Mouse (Mus musculus) liver, postnatal 0 days (tissue): ENCODE data around the gene Col4a1. TPM values are rescaled to one million over a fixed set of nuclear protein-coding genes. Genes with fewer than 3 reads are reported as not detected.

ENCODE experiments used
- ATAC-seq: fragments of 200-750 bp; cut with Nextera tagmentation; 2 replicates; pipeline ENCODE4 v1.8.0; 2017; ENCODE audit warnings: mild to moderate bottlenecking, moderate library complexity
- DNase-seq: peaks from one replicate; pipeline ENCODE4 v3.0.0-alpha.2; 2016
- H3K27ac ChIP-seq: fragments of 300-500 bp; sonication (generic); 2 replicates; pipeline ENCODE4 v1.5.1; 2014; ENCODE audit warnings: antibody characterized with exemption, moderate library complexity, mild to moderate bottlenecking, low read depth
- H3K27me3 ChIP-seq: fragments of 300-500 bp; sonication (generic); 2 replicates; pipeline ENCODE4 v1.6.1; 2014; ENCODE audit warnings: low read length, control low read depth, mixed read lengths; ENCODE audit not compliant: insufficient read depth
- H3K36me3 ChIP-seq: fragments of 300-500 bp; sonication (generic); replicated peaks from 2 replicates; pipeline ENCODE4 v1.6.1; 2014; ENCODE audit warnings: mild to moderate bottlenecking, control low read depth, low read length, moderate library complexity, mixed read lengths; ENCODE audit not compliant: insufficient read depth
- H3K4me1 ChIP-seq: fragments of 300-500 bp; sonication (generic); 2 replicates; pipeline ENCODE4 v1.6.1; 2014; ENCODE audit warnings: antibody characterized with exemption, mild to moderate bottlenecking, control low read depth; ENCODE audit not compliant: insufficient read depth
- H3K4me2 ChIP-seq: fragments of 300-500 bp; sonication (generic); 2 replicates; pipeline ENCODE4 v1.6.1; 2014; ENCODE audit warnings: low read depth, mild to moderate bottlenecking, low read length, moderate library complexity, mixed read lengths
- H3K4me3 ChIP-seq: fragments of 300-500 bp; sonication (generic); 2 replicates; pipeline ENCODE4 v1.5.1; 2014; ENCODE audit warnings: low read depth, low read length
- H3K9ac ChIP-seq: fragments of 300-500 bp; sonication (generic); replicated peaks from 2 replicates; pipeline ENCODE4 v1.6.1; 2014; ENCODE audit warnings: mild to moderate bottlenecking, moderate library complexity
- H3K9me3 ChIP-seq: fragments of 300-500 bp; sonication (generic); 2 replicates; pipeline ENCODE4 v1.6.1; 2016; ENCODE audit warnings: mild to moderate bottlenecking, control low read depth, low read length, mixed read lengths
- CTCF ChIP-seq: sonication (generic); IDR thresholded peaks from 2 replicates; pipeline ENCODE4 v1.5.1; 2016; ENCODE audit warnings: antibody characterized with exemption, low read depth
- EP300 ChIP-seq: IDR thresholded peaks from 2 replicates; pipeline ENCODE4 v1.6.1; 2016; ENCODE audit warnings: antibody characterized with exemption, low read depth, mild to moderate bottlenecking
- WGBS: fragments of 180-500 bp; shearing (Covaris S2); extraction: QIAGEN DNeasy Blood & Tissue Kit; methylation state at CpG from one replicate; pipeline ENCODE4 v1.1.7; 2014; ENCODE audit not compliant: insufficient replicate concordance; 5-methylcytosine and 5-hydroxymethylcytosine counted together
- polyA plus RNA-seq: library from polyadenylated mRNA; unstranded; fragments of >200 nt; fragmentation: Nextera tagmentation; extraction: Ambion mirVana; gene quantifications from 2 replicates; pipeline ENCODE4 v1.2.1, GENCODE M21; 2015

The Col4a1 gene
- polyA plus RNA-seq, 1 experiment from 2014 or later = 22.6 TPM

- DNase-seq (no peak), ATAC-seq (no peak)
- Histone ChIP-seq H3K4me1 (peaks cover 12% of the 10 kb centered on the region), H3K9ac (no peak overlapping the region), H3K36me3 (no peaks in the 10 kb centered on the region), H3K27ac (no peak overlapping the region), H3K4me2 (no peak overlapping the region), H3K9me3 (no peaks in the 10 kb centered on the region), H3K4me3 (no peak overlapping the region), H3K27me3 (no peaks in the 10 kb centered on the region)
- TF ChIP-seq CTCF (no peak), EP300 (no peak)
- 75% methylated on average over 9 of the region's 9 CpGs for WGBS
Measured at GRCm38 (mm10) chr8:11344459-11344858, 31.8 kb upstream of the Col4a1 start.

- Histone ChIP-seq H3K36me3 (no peaks in the 10 kb centered on the region), H3K4me3 (no peak overlapping the region), H3K4me2 (no peak overlapping the region), H3K9ac (no peak overlapping the region), H3K27ac (no peak overlapping the region), H3K27me3 (no peaks in the 10 kb centered on the region), H3K9me3 (no peaks in the 10 kb centered on the region), H3K4me1 (peaks cover 14% of the 10 kb centered on the region)
- no peak for ATAC-seq
- TF ChIP-seq EP300 (no peak), CTCF (no peak)
- WGBS = 35% methylated on average over 3 of the region's 3 CpGs
- DNase-seq = no peak
Measured at GRCm38 (mm10) chr8:11341111-11341566, 28.5 kb upstream of the Col4a1 start.

GRCm38 (mm10) chr8:11340310-11341110 lies 27.9 kb upstream of the Col4a1 start:
- WGBS = 34% methylated on average over 12 of the region's 12 CpGs
- Histone ChIP-seq H3K4me2 (no peak overlapping the region), H3K36me3 (no peaks in the 10 kb centered on the region), H3K27me3 (no peaks in the 10 kb centered on the region), H3K4me3 (no peak overlapping the region), H3K9me3 (no peaks in the 10 kb centered on the region), H3K4me1 (peaks cover 14% of the 10 kb centered on the region), H3K9ac (no peak overlapping the region), H3K27ac (no peak overlapping the region)
- no peak for DNase-seq
- TF ChIP-seq EP300 = no peak
- TF ChIP-seq CTCF = no peak
- peak; percentile 58 for ATAC-seq

- no peak overlapping the region for H3K27ac ChIP-seq
- H3K9ac ChIP-seq = no peak overlapping the region
- H3K27me3 ChIP-seq = no peaks in the 10 kb centered on the region
- TF ChIP-seq CTCF (no peak), EP300 (no peak)
- no peak overlapping the region for H3K4me3 ChIP-seq
- ATAC-seq = no peak
- DNase-seq = no peak
- H3K9me3 ChIP-seq = no peaks in the 10 kb centered on the region
- H3K36me3 ChIP-seq = no peaks in the 10 kb centered on the region
- peaks cover 14% of the 10 kb centered on the region for H3K4me1 ChIP-seq
- 79% methylated on average over 9 of the region's 9 CpGs for WGBS
- no peak overlapping the region for H3K4me2 ChIP-seq
Measured at GRCm38 (mm10) chr8:11338507-11338906, 25.9 kb upstream of the Col4a1 start.

GRCm38 (mm10) chr8:11337642-11338041 lies 25.0 kb upstream of the Col4a1 start:
- Histone ChIP-seq H3K4me1 (peaks cover 14% of the 10 kb centered on the region), H3K4me2 (no peak overlapping the region), H3K36me3 (no peaks in the 10 kb centered on the region), H3K9ac (no peak overlapping the region), H3K4me3 (no peak overlapping the region), H3K27ac (no peak overlapping the region), H3K9me3 (no peaks in the 10 kb centered on the region), H3K27me3 (no peaks in the 10 kb centered on the region)
- ATAC-seq (no peak), DNase-seq (no peak)
- TF ChIP-seq EP300 = no peak
- no peak for TF ChIP-seq CTCF
- 83% methylated on average over 10 of the region's 10 CpGs for WGBS

- Histone ChIP-seq H3K36me3 (no peaks in the 10 kb centered on the region), H3K27ac (no peak overlapping the region), H3K4me3 (no peak overlapping the region), H3K9me3 (no peaks in the 10 kb centered on the region), H3K4me2 (no peak overlapping the region), H3K4me1 (peaks cover 14% of the 10 kb centered on the region), H3K9ac (no peak overlapping the region), H3K27me3 (no peaks in the 10 kb centered on the region)
- TF ChIP-seq CTCF (no peak), EP300 (no peak)
- no peak for ATAC-seq
- DNase-seq = no peak
- 84% methylated on average over 5 of the region's 5 CpGs for WGBS
Measured at GRCm38 (mm10) chr8:11336346-11336745, 23.7 kb upstream of the Col4a1 start.
